Mouse (Mus musculus) inflammation-experienced regulatory T-cells, adult 6 months (primary cell): ENCODE results near the gene Polh. TPM values are rescaled to one million over a fixed set of nuclear protein-coding genes. Genes with fewer than 3 reads are reported as not detected.

Experiments used
- ATAC-seq: one replicate; pipeline ENCODE4 v1.8.0; 2017
- polyA plus RNA-seq, 3 experiments: library from polyadenylated mRNA; unstranded; fragments of 100-300 nt; shearing (Covaris generic); gene quantifications; one replicate each; pipeline ENCODE4 v1.2.1; 2017

The Polh gene
- polyA plus RNA-seq, 3 experiments from 2014 or later = 6.4 to 20.1 (median 8.2) TPM

- ATAC-seq = no peak
Observed at GRCm38 (mm10) chr17:46167014-46167413, 35.4 kb downstream of the Polh start.

GRCm38 (mm10) chr17:46166270-46166669, 36.2 kb downstream of the Polh start:
- no peak for ATAC-seq

DNA sequence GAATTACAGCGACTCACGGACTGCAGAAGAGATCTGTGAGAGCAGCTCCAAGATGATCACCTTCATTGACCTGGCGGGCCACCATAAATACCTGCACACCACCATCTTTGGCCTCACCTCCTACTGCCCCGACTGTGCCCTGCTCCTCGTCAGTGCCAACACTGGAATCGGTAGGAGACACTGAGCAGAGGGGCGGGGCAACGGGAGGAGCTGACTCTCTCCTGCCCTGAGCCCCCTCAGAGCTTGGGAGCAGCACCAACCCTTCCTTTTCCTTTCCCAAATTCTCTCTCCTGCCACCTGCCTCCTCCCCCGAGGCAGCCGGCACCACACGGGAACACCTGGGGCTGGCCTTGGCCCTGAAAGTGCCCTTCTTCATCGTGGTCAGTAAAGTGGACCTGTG, 37.0 kb downstream of the Polh start:
- no peak for ATAC-seq

DNA sequence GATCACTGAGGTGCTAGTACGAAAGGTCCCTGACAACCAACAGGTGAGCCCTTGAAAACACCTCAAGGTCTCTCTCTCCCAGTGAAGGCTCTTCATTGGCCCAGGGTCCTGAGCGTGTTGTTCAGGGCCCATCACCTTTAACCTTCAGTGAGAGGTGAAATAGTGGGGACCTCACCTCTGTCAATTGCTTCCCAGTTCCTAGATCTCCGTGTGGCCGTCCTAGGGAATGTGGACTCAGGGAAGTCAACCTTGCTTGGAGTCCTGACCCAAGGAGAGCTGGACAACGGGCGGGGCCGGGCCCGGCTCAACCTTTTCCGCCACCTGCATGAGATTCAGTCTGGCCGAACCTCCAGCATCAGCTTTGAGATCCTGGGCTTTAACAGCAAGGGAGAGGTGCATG, 37.7 kb downstream of the Polh start:
- ATAC-seq = no peak

DNA sequence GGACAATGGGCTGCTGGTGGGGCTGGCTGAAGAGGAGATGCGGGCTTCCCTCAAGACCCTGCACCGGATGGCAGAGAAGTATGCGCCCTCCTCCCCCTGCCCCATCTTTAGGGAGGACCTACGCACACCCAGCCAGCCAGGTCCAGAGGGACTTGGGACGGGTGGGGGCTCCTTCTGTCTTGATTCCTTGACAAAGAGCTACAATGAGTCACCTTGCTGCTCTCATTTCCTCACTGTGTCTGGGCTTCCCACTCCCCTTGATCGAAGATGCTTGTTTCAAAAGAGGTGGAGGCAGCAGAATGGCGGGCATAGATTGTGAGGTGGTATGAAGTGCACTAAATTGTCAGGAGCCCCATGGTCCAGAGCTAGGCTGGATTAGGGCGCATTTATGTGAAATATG, 38.1 kb downstream of the Polh start:
- ATAC-seq = no peak

- ATAC-seq = peak; percentile 56
Observed at GRCm38 (mm10) chr17:46162951-46163421, 39.5 kb downstream of the Polh start.

- ATAC-seq = no peak
Observed at GRCm38 (mm10) chr17:46162551-46162950, 39.9 kb downstream of the Polh start.

- no peak for ATAC-seq
Observed at GRCm38 (mm10) chr17:46161710-46162109, 40.7 kb downstream of the Polh start.

GRCm38 (mm10) chr17:46161179-46161578, 41.3 kb downstream of the Polh start:
- no peak for ATAC-seq

DNA sequence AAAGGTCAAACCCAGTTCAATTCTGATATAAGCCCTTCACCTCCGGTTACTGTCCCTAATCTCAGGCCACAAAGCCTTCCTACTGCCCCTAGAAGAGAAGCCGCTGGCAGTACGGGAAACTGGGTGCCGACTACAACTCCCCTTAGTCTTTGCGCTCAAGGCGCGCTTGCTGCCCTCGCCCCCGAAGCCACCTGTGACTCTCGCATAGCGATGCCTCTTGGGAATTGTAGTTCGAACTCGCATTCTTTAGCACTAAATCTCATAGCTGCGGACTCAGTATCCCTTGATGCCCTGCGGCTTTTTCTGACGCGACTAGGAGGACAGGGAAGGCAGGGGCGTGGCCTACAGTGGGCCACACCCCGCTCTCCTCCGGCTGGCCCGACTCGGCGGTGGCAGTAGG, 41.8 kb downstream of the Polh start, which contains the start of gene Gtpbp2:
Gene Gtpbp2 (plus strand): TSS at position 347 of the 400 bp plus-strand sequence.
- ATAC-seq = peak; percentile 88

GRCm38 (mm10) chr17:46160090-46160662, 42.3 kb downstream of the Polh start:
- ATAC-seq = peak; percentile 52

DNA sequence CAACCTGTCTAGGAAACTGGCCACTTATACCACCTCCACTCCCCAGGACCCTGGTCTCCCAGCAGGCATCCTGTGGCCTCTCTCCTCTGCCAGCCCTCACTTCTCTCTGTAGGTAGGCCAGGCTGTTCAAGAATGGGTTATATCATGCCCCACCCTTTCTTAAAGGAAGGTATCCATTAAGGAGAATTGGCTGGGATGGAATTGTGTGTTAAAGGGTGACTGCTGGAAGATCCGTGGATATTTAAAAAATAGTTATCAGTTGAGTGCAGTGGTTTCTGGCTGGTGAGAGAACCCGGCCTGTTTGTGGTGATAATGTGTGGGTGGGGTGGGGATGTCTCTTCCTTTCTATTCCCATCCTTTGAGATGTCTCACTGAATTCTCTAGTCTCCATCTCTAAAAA, 43.2 kb downstream of the Polh start:
- no peak for ATAC-seq

DNA sequence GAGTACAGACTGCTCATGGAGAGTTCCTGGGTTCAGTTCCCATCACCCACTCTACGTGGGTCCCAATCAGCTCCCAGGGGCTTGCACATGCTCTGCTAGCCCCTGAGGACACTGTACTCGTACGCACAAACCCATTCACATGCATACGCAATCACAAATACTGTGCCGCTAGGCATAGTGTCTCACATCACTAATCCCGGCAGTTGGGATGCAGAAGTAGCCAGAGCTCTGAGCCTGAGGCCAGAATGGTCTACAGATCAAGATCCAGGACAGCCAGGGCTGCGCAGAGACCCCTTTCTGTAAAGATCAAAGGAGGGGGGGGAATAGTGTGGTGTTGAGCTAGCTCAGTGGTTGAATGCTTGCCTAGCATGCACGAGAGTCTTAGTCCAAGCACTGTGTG, 45.3 kb downstream of the Polh start:
- no peak for ATAC-seq

GRCm38 (mm10) chr17:46156680-46157079, 45.8 kb downstream of the Polh start:
- no peak for ATAC-seq

DNA sequence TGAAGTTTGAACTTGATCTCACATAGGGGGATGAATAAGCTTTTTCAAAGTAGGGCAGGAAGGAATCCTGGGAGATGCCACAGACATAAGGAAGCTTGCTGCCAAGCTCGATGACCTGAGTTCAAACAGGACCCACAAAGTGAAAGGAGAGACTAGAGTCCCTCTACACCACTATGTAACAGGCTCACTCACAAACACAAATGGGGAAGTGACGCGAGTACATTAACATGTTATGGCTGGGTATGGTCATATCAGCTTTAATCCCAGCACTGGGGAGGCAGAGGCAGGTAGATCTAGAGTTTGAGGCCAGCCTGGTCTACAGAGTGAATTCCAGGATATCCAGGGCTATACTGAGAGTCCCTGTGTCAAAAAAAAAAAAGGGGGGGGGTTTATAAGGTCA, 48.1 kb downstream of the Polh start:
- ATAC-seq = no peak

DNA sequence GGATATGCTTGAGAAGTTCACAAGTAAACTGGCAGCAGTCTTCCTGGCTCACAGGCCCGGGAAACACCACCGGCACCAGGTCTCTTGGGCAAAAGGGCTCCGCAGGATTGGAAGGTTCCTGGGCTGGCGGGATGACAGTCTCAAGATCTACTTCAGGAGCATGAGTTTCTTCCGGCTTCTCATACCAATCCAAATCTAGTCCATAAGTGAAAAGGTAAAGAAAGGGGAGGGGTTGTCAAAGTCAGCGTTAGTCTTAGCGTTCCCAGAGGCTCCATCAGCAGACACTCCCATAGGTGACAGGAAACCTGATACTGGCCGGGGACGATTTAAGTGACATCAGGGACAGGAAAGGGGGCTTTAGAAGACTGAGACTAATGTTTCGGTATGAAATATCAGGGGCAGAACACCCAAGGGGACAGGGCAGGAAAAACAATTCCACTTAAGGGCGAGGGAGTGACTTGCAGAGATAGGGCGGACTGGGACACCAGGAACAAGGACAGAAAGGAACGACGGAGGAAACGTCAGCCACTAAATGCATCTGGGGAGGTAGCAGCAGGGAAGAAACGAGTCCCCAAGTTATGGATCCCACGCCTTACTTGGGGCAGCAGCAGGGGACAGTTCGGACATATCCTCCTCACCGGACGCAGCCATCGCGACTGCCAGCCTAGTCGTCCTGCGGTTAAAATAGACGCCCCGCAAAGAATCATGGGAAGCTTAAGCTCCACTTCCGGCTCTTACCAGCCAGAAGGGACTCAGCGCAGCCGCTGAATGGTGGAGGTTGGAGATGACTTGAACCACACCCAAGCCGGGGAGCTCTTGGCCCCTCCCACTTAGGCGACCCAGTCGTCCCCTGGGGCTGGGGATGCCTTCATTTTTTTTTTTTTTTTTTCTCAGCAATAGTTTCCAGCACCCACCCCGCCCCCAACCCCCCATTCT, 49.3 kb downstream of the Polh start, which contains the start of gene Mad2l1bp:
Gene Mad2l1bp (minus strand): TSS at position 707 of the 936 bp plus-strand sequence.
- ATAC-seq = peak; percentile 96

GRCm38 (mm10) chr17:46143578-46144423, 58.6 kb downstream of the Polh start, which contains the start of gene Rsph9:
Gene Rsph9 (minus strand): TSS chr17:46144216.
- ATAC-seq = peak; percentile 99

GRCm38 (mm10) chr17:46139872-46140271, 62.6 kb downstream of the Polh start:
- no peak for ATAC-seq

DNA sequence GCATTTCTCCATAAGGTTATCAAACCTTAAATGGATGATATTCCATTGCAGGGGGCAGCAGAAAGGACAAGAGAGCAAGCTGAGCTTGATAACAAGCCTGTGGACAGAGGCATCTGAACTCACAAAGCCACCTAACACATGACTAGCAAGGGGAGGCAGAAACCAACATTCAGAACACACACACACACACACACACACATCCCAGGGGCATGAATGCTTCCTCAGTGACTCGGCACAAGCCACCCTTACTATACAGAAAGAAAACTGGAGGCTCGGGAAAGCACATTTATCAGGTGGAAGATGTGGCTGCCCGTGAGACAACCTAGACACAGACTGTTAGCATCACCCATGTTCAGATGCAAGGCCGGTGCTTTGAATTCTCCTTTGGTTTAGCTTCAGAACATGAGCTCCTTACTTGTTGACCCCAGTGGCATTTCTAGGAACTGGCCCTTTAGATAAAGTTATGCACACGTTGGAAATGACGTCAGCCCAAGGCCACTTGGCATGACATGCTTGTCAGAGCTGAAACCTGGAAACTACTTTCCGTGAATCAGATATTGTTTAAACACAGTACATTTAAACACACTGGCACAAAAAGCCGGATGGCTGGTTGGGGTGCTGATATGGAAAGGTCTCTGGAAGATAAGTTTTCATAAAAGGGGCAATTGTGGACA, 63.7 kb downstream of the Polh start:
- no peak for ATAC-seq

DNA sequence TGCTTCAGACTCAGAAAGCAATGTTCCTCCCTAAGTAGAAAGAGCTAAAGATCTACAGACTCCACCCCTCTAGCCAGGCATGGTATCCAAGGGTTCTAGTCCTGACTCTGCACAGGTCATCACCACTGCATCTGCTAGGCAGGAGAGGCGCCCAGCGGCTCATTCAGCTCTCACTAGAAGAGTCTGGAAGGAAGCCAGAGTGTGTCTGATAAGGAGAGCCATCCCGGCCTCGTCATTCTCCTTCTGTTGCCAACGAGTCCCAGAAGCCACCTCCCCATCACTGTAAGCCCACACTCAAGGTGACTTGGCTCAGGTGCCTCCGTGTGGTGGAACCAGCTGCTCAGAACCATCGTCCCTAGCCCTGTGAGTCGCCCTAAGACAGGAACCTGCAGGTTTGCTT, 69.6 kb downstream of the Polh start:
- ATAC-seq = no peak

GRCm38 (mm10) chr17:46132058-46132718, 70.3 kb downstream of the Polh start:
- ATAC-seq = no peak
